Mouse (Mus musculus) MEL (cell line): ENCODE data around the gene Coro2b.

Experiments used
- CHD1 ChIP-seq: IDR thresholded peaks from 2 replicates; pipeline ENCODE4 v1.6.1; 2012; ENCODE audit warnings: low read depth, mild to moderate bottlenecking, inconsistent platforms, low read length, improper control_type of control experiment
- CTCF ChIP-seq, 3 experiments: IDR thresholded peaks in 2 of 3; conservative IDR thresholded peaks in 1 of 3; 2 replicates each; pipeline ENCODE4 v1.5.1; 2011 to 2012; ENCODE audit warnings: low read length in 3 of 3, low read depth in 2 of 3, mild to moderate bottlenecking in 2 of 3, improper control_type of control experiment in 1 of 3, inconsistent platforms in 1 of 3, mixed read lengths in 1 of 3, moderate library complexity in 1 of 3; ENCODE audit not compliant: control insufficient read depth in 1 of 3, insufficient read depth in 1 of 3, poor library complexity in 1 of 3, severe bottlenecking in 1 of 3
- E2F4 ChIP-seq: IDR thresholded peaks from 2 replicates; pipeline ENCODE4 v1.6.1; 2011; ENCODE audit warnings: low read depth, low read length, improper control_type of control experiment, borderline replicate concordance
- ELF1 ChIP-seq: IDR thresholded peaks from 2 replicates; pipeline ENCODE4 v1.6.1; 2014; ENCODE audit warnings: low read depth, mild to moderate bottlenecking, inconsistent platforms, low read length, improper control_type of control experiment, moderate library complexity
- GATA1 ChIP-seq: IDR thresholded peaks from 2 replicates; pipeline ENCODE4 v1.6.1; 2011; ENCODE audit warnings: low read depth, low read length, improper control_type of control experiment
- HCFC1 ChIP-seq: IDR thresholded peaks from 2 replicates; pipeline ENCODE4 v1.6.1; 2012; ENCODE audit warnings: low read depth, mild to moderate bottlenecking, inconsistent platforms, low read length, improper control_type of control experiment, moderate library complexity
- MAFK ChIP-seq: IDR thresholded peaks from 2 replicates; pipeline ENCODE4 v1.6.1; 2011; ENCODE audit warnings: low read depth, mild to moderate bottlenecking, low read length, improper control_type of control experiment, borderline replicate concordance
- MXI1 ChIP-seq: IDR thresholded peaks from 2 replicates; pipeline ENCODE4 v1.6.1; 2011; ENCODE audit warnings: mild to moderate bottlenecking, low read depth, low read length, improper control_type of control experiment
- NELFE ChIP-seq: IDR thresholded peaks from 2 replicates; pipeline ENCODE4 v1.6.1; 2011; ENCODE audit warnings: low read depth, low read length, improper control_type of control experiment
- POLR2A ChIP-seq, 2 experiments: IDR thresholded peaks; 2 replicates each; pipeline ENCODE4 v1.6.1; 2011 to 2012; ENCODE audit warnings: low read length in 2 of 2, mild to moderate bottlenecking in 2 of 2, control low read depth in 1 of 2, improper control_type of control experiment in 1 of 2, low read depth in 1 of 2, moderate library complexity in 1 of 2; ENCODE audit not compliant: control insufficient read depth in 1 of 2, insufficient read depth in 1 of 2, poor library complexity in 1 of 2
- SIN3A ChIP-seq: IDR thresholded peaks from 2 replicates; pipeline ENCODE4 v1.6.1; 2012; ENCODE audit warnings: low read length, improper control_type of control experiment, inconsistent platforms
- TCF12 ChIP-seq: IDR thresholded peaks from 2 replicates; pipeline ENCODE4 v1.6.1; 2014; ENCODE audit warnings: low read depth, mild to moderate bottlenecking, inconsistent platforms, low read length, improper control_type of control experiment, moderate library complexity
- ZC3H11A ChIP-seq: IDR thresholded peaks from 2 replicates; pipeline ENCODE4 v1.6.1; 2012; ENCODE audit warnings: low read depth, mild to moderate bottlenecking, inconsistent platforms, low read length, improper control_type of control experiment

GRCm38 (mm10) chr9:62423871-62424270 is 113.0 kb downstream of the Coro2b start:
- TF ChIP-seq E2F4 (no peak), CTCF (IDR thresholded peaks at IDR 0.05 in 2 of 3, conservative IDR thresholded peaks at IDR 0.05 in 1 of 3; ENCODE audit: control insufficient read depth in 1 of 3, insufficient read depth in 1 of 3, low read depth in 2 of 3, low read length in 3 of 3, poor library complexity in 1 of 3, severe bottlenecking in 1 of 3) (no peak), NELFE (no peak), MAFK (no peak), ELF1 (no peak), SIN3A (no peak), HCFC1 (no peak), CHD1 (no peak), MXI1 (no peak), TCF12 (no peak), GATA1 (no peak), POLR2A (IDR thresholded peaks at IDR 0.05; ENCODE audit: control insufficient read depth in 1 of 2, insufficient read depth in 1 of 2, low read depth in 1 of 2, low read length in 2 of 2, poor library complexity in 1 of 2) (no peak), ZC3H11A (no peak)
